Mouse (Mus musculus) hindbrain, embryonic 16.5 days (tissue): ENCODE results near the gene Rrp8. TPM values are rescaled to one million over a fixed set of nuclear protein-coding genes. Genes with fewer than 3 reads are reported as not detected.

Experiments used
- polyA plus RNA-seq: library from polyadenylated mRNA; unstranded; fragments of >200 nt; fragmentation: Nextera tagmentation; extraction: Ambion mirVana; gene quantifications from 2 replicates; pipeline ENCODE4 v1.2.1, GENCODE M21; 2015

The Rrp8 gene
- polyA plus RNA-seq, 1 experiment from 2014 or later = 26.3 TPM

Other genes starting within 250 kb of the Rrp8 start
- 110 and 111 TPM in 2 replicates for gene Smpd1, start 183.0 kb downstream of the Rrp8 start, polyA plus RNA-seq
- gene Apbb1, start 155.7 kb downstream of the Rrp8 start, polyA plus RNA-seq = 344 and 354 TPM in 2 replicates
- 0.18 and 0.20 TPM in 2 replicates for gene Hpx, start 137.2 kb downstream of the Rrp8 start, polyA plus RNA-seq
- 108 and 119 TPM in 2 replicates for gene Trim3, start 103.8 kb downstream of the Rrp8 start, polyA plus RNA-seq
- 145 and 159 TPM in 2 replicates for gene Timm10b, start 97.3 kb downstream of the Rrp8 start, polyA plus RNA-seq
- gene Arfip2, start 97.0 kb downstream of the Rrp8 start, polyA plus RNA-seq = 85.2 and 91.1 TPM in 2 replicates
- 7.9 and 9.7 TPM in 2 replicates for gene Gm45799, start 96.8 kb downstream of the Rrp8 start, polyA plus RNA-seq
- 1.5 and 1.6 TPM in 2 replicates for gene Dnhd1, start 86.6 kb downstream of the Rrp8 start, polyA plus RNA-seq
- 172 and 211 TPM in 2 replicates for gene Ilk, start 793 bp downstream of the Rrp8 start, polyA plus RNA-seq
- 87.5 and 91.0 TPM in 2 replicates for gene Taf10, start 7.0 kb upstream of the Rrp8 start, polyA plus RNA-seq
- gene Tpp1, start 14.8 kb upstream of the Rrp8 start, polyA plus RNA-seq = 56.1 and 58.1 TPM in 2 replicates
- gene Dchs1, start 50.3 kb upstream of the Rrp8 start, polyA plus RNA-seq = 9.8 and 12.3 TPM in 2 replicates
- 204 and 208 TPM in 2 replicates for gene Mrpl17, start 73.7 kb upstream of the Rrp8 start, polyA plus RNA-seq
- gene Gm4070, start 216.6 kb upstream of the Rrp8 start, polyA plus RNA-seq = 0.19 TPM in 1 of 2 replicates, not detected in the other